Mouse (Mus musculus) urinary bladder, adult 18-20 months (tissue): ENCODE measurements at regions not wholly inside any gene's neighbourhood (a gene's known extent, or its start where the extent isn't known, plus 50 kb on each side); places are given as distances from the start of the nearest gene placed in this dataset.

Experiments
- DNase-seq, 2 experiments: peaks; one replicate each; pipeline ENCODE4 v3.0.0; 2022; ENCODE audit warnings: low spot score in 2 of 2, mixed read lengths in 2 of 2

DNA sequence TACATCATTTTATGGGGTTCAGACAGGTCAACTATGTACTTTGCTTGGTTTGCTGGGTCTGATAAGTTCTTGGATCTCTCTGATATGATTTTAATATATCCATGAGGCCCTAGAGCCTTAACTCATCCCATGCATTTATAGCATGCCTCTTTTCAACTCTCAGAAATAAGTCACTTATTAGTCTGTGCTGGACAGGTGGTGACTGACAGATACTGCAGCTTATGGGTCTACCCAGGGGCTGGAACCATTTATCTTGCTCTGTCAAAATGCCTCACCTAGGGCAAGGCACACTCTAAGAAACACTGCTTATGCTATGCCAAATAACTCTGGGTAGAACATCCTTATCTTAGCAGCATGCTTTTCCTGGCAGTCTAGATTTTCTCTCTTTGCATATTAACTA, 225.6 kb downstream of the Mbnl1 start:
- no peak for DNase-seq

DNA sequence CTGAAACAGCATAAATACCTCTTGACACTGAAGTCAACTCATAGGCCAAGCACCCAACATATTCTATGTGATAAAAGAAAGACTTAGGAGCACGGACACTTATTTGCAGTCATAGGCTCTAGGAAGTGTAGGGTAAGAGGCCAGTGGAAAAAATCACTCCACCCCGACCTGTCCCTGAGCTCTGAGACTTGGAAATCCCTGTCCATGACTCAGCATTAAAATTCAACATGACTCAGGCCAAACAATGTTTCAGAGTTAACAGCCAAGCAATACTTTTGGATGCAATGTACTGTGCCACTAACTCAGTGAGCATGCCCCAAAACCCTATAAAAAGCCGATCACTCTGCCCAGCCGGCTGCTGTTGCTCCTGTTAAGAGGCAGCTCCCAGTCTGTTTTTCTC, 234.5 kb downstream of the Mbnl1 start:
- DNase-seq: no peak

DNA sequence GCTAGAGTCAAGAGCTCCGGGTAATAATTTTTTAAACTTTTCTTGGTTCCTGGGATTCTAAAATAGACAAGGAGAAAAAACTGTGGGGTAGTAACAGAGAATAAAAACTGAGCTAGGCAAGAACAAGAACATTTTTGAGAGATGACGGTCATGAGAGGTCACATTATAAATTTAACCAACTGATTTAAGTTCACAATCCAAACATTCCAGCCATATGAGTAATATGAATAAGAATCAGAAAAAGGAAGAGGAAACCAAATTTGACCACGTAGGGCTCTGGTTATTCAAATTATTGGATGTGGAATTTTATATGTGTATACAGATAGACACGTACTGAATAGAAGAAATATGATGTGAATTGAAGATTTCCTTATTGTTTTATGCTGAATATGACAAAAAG, 240.3 kb downstream of the Mbnl1 start:
- no peak for DNase-seq

DNA sequence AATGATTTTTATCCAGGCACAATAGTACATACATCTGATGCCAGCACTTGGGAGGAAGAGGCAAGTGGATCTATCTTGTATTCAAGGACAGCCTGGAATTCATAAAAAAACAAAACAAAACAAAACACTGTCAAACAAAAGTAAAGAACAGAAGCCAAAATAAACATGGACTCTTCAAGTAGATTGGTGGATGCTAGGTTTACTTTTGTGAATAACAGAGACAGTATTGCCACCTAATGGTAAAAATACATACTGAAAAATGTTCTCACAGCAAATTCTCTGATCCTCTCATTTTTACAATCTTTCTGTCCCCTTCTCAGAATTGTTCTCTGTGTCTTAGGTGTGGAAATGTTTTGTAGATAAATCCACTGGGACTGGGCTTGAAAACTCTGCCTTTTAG, 247.7 kb downstream of the Mbnl1 start:
- no peak for DNase-seq

DNA sequence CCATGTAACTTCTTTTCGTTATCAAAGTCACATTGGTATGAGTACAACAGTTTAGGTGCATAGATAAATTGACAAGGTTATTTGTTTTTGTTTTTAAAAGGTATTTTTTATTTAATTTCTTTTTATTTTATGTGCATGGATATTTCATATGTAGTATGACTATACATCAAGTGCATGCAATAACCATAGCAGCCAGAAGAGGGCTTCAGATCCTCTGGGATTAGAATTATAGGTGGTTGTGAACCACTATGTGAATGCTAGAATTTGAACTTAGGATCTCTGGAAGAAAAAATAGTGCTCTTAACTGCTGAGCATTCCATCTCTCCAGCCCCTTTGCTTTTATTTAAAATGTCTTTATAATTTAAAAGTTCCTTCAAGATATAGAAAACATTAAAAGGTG, 258.7 kb downstream of the Mbnl1 start:
- DNase-seq: no peak

DNA sequence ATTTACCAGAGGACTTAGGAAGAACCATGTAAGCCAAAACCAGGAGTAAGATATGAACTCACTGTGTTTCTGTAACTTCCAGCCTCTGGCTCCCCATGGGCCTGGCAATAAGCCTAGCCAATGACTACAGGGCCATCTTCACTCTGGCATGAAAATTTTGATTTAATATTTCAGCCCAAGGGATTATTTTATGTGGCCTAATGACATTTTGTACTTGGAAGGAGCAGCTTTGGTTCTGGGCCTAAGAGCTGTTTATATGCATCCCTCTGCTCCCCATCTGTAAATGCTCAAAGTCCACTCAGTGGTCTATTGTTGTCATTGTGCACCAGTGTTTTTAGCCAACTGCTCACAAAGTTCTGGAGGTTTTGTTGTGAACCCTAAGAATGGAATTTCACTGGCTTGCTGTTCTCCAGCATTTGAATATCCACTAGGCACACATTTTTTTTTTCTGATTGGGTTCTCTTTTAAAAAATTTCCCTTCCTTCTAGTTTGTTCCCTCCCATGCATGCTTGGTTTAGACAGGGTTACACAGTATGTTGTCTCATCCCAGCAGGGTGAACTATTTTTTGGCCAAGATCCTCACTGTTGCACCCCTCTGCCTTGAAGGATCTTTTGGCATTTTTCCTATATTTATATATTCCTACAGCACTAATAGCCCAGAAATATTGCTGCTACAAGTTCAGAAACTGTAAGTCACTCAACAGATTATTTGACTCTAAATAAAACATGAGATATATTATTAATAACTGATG, 261.9 kb upstream of the P2ry1 start:
- peak in 1 of 2 experiments; percentile 58 for DNase-seq

DNA sequence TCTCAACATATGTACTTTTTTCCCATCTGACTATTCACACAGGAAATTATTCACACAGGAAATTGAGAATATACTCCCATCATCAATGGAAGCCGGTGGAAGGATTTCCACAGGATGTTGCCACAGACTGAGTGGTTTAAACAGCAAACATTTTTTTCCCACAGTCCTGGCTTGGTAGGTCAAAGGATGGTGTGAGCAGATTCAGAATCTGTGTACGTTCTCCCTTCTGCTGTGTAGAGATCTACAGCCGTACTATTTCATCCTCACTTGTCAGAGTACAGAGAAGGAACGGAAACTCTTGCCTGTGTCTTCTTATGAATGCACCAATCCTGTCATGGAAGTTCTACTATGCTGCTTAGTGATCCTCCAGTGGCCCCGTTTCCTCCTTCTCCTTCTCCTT, 261.2 kb upstream of the P2ry1 start:
- DNase-seq: no peak

DNA sequence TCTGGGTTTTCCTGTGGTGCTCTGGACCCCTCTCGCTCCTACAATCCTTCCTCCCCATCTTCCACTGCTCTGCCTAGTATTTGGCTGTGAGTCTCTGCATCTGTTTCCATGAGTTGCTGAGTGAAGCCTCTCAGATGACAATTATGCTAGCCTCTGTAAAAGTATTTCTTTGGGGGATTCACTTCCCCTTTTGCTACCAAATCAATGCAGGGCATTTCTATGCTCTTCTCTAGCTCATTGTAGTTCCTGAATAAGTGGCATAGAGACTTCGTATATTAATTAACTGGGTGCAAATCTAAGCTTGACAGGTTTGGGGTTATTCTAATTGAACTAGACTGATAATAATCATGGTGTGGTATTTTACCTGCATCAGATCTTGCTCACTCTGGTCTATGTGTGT, 260.4 kb upstream of the P2ry1 start:
- DNase-seq: no peak

DNA sequence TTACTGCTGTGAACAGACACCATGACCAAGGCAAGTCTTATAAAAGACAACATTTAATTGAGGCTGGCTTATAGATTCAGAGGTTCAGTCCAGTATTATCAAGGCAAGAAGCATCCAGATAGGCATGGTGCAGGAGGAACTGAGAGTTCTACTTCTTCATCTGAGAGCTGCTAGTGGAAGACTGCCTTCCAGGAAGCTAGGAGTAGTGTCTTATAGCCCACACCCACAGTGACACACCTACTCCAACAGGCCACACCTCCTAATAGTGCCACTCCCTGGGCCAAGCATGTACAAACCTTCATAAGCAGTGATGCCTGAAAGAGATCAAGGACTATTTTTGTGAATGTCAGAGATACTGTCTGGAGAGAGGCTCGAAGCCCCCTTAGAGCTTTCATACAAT, 257.5 kb upstream of the P2ry1 start:
- DNase-seq: no peak

DNA sequence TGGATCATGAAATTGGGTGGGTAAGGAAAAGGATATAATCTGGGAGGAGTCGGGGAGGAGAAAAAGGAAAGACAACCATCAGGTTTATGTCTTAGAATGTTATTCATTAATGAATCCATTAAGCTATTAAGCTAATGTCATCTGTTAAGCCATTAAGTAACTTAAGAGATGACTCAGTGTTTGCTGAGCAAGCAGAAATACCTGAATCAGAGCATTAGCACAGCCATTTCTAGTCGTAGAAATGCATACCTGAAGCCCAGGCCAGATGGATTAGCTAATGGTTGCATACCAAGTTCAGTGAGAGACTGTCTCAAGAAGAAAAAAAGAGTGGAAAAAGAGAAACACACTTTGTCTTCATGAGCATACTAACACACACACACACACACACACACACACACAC, 244.0 kb upstream of the P2ry1 start:
- no peak for DNase-seq

DNA sequence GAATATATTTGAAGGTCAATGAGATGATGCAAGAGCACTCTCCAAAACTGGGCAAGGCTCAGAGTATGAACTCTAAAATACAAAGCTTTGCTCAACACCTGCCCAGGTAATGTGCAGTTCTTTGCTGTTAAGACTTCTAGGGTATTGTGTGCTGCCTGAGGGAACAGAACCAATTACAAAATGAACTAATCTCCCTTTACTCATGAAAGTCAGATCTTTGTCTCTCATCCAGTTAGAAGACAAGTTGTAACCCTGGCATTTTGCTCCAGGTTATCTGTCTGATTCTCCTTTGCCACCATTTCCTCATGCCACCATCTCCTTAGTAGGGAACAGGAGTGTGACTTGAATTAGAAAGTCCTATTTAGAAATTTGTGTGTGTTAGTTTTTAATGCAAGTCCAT, 243.5 kb upstream of the P2ry1 start:
- DNase-seq: no peak

DNA sequence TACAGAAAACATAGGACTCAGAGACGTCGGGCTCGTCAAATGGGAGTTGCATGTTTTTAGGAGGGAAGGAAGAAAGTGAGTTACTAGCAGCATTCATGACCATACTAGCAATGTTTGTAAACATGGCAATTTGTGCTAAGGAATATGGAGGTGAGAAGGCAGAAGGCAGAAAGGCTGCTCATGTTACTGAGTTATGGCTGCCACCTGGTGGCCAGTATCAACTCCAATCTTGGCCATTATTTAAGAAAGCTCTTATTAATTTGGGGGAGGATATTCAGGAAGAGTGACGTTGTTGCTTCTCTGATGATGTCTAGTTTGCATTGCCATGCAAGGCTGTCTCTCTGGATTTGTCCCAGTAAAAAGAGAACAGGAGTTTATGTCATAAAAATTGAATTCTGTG, 239.7 kb upstream of the P2ry1 start:
- no peak for DNase-seq

DNA sequence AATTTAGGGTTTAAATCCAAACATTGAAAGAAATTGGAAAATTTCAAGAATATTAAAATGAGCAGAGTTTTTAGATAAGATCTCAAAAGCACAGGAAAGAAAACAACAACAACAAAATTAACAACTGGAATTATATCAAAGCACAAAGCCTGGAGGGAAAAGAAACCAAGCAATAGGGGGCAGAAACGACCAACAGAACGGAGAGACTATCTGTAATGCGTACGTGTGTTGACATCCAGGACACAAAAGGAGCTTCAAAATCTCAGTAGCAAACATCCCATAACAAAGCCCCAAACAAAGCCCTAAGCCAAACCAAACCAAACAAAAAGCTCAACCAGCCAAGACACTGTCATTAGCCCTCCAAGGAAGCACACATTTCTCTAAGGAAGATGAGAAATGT, 237.5 kb upstream of the P2ry1 start:
- DNase-seq: no peak

DNA sequence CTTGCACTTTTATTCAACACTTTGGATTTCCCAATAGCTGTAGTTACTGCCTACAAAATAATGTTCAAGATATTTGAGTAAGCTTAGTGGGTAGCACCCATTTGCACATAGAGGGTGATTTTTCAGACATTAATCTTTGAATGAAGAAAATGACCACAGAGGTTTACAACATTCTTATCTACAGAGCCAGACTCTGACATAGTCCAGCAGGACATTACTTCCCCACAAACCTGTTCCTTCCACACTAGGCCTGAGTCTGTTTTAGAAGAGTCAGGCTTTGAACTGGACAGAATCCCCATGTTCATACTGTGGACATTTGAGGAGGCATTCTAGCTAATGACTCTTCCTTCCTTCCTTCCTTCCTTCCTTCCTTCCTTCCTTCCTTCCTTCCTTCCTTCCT, 233.6 kb upstream of the P2ry1 start:
- no peak for DNase-seq

DNA sequence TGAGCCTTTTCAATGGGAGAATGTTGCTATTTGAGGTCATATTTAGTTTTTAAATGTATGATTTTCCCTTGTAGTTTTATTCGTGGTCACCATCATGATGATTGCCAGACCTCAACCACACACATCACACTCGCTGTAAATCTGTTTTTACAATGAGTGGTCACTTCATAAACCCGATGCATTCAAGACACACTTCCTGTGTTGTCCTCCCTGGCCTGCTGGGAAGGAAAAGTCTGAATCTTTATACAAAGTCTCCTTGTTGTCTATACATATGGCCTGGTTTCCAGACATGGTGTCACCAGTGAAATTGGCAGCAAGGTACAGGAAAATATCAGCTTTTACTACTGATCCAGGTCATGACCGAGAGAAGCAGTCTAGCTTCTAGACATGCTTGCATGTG, 230.7 kb upstream of the P2ry1 start:
- no peak for DNase-seq

DNA sequence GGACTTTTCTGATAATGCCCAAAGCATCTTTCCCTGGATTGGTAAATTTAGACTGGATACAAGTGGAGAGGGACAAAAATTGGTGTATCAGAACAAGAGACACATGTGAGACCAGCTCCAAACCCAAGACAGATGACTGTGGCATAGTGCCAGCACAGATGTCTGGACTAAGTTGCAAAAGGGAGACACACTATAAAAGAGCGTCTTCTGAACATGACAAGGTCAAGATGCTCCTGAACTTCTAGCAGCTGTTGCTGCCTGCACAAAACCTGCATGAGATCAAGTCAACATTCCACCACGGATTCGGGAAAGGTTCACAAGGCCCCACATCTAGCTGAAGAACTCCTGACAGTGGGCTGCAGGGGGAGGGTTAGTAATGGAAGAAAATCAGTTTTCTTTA, 229.2 kb upstream of the P2ry1 start:
- no peak for DNase-seq

DNA sequence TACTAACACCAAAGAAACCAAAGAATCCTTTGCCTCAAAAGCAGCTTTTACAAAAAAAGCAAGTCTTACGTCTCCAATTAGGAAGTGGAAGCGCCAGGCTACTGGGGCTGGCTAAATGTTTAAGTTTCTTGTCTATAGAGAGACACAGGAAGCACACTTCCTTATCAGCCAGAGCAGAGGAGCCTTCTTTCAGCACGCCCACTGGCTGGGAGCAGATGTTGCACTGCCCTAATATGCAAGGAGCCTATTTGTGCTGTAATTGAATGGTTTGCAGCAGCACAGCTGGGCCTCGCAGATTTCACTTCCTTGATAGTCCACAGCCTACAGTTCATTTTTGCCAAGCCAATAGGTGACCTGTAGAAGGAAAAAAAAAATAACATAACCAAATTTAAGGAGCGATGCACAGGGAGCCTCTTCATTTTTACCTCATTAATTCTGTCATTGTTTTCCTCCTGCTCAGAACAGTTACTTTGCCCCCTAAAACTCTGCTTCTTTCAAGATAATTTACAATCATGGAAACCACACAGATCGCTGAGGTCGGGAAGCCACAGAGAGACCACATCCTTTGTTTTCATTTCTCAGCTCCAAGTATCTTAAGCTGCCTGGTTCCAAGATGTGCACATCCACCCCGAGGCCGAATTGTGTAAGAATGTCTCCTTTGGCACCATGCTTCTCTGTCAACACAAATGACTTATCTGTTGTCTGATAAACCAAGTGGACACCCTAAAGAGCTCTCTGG, 217.3 kb upstream of the P2ry1 start:
- DNase-seq: no peak

DNA sequence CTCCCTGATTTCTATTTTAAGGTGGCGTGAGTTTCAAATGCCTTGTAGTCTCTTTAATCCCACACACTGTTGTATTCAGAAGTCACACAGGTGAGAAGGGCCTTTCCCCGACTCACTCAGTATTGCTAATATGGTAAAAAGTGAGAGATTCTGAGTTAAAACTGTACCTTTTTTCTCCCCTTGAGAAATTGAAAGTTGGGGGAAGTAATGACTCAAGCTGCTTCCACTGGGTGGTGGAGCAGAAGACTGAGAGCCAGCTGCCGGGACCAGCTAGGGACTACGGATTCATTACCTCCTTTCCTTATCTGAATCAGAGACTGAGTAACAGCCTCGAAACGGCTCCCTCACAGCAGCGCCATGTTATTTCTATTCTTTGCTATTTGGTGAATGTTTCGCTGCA, 214.6 kb upstream of the P2ry1 start:
- DNase-seq: no peak

DNA sequence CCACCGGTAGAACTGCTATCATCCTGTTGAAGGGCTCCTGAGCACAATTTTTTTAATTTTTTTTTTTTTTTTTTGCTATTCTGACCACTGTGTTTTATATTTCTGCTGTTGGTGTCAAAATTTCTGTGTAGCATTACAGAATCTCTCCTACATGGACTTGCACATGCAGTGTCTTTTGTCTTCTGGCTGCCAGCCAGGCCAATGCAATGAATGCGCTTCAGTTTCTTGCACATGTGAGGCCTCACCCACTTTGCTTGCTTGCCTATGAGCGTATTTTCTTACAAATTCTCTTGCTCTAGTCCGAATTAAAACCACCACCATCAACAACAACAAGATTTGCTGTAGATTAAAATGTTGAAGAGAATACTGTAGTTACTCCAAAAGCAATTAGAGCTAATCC, 213.2 kb upstream of the P2ry1 start:
- DNase-seq: no peak

DNA sequence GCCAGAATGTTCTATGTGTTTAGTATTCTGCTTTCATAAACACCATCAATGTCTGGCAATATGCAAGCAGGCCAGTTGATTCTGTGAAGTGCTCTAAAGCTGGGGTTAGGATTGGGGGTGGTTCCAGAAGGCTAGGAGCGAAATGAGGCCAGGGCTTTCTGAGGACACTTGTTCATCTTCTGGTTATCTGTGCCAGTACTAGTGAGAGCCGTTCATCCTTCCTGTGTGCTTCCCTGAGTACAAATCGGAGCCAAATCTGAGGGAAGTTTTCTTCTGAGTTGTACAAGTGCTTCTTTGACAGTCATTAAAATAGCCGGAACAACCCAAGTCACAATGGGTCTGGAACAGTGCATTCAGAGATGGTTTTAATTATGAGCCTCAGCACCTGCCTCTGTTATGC, 210.4 kb upstream of the P2ry1 start:
- no peak for DNase-seq

DNA sequence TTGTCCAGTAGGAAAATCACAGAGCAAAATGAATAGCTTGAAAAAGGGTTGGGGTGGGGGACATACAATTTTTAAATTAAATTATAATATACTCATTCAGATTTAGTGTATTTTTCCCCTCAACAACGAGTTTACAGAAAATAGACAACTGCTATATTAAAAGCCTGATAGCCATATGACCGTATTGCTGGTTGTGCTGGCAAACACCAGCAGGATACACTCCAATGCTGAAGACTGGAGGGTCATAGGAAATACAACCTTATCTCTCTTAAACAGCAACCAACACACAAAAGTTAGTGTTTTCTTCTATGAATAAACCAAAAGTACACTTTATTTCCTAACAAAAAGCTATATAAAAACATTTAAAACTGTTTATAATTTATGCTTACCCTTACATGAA, 206.4 kb upstream of the P2ry1 start:
- no peak for DNase-seq

DNA sequence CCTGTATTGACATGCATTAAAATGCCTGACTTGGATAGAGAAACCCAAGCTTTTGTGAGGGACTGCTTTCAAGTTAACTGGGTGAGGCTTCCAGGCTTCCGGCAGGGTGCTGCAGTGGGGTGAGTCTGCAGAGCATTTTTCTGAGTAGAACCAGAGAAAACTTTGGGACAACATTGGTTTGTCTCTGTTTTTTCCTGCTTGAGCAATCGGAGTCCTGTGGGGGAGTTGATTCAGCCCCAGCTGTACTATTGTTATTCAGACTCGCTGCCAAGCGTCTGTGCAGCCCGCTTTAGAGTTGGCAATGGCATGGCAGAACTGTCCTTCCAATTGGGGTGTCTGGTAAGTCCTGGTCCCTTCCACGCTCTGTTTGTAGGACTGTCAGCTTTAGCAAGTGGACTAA, 204.8 kb upstream of the P2ry1 start:
- no peak for DNase-seq

DNA sequence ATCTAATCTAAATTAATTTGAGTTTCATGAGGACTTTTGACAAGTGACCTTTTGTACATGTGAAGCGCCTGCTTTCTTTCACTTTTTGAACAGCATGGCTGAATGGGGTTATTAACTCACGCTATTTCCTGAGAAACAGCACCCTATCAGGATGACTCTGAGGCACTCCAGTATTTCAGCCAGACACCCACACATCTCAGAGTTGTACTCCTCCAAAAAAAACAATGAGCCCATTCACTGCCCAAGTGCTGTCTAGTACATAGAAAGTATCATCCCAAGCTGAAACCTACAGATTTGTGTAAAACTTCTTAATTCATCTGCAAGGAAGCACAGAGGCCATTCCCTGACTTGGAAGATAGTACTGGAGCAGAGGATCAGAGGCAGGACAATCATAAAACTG, 204.1 kb upstream of the P2ry1 start:
- no peak for DNase-seq

DNA sequence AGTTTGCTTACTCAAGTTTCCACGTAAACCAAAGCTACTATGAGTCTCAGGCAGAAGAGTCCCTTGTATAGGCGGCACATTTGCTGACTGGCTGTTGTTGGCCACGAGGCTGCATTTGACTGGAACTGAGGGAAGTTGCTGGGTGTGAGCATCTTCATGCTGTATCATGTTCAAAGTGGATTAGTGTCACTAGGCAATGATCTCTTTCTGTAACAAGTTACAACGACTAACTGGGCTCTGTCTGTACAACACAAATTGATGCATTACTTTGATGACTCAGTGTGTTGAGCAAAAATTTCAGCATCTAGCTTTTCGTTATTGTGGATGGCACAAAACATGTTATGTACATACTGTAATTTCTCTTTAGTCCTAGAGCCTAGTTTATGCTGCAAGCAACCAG, 203.7 kb upstream of the P2ry1 start:
- no peak for DNase-seq
